Mouse (Mus musculus) midbrain, embryonic 13.5 days (tissue): ENCODE results near the gene Man2a2. TPM values are rescaled to one million over a fixed set of nuclear protein-coding genes. Genes with fewer than 3 reads are reported as not detected.

Source experiments
- ATAC-seq: fragments of 200-750 bp; cut with Nextera tagmentation; 2 replicates; pipeline ENCODE4 v1.8.0; 2017; ENCODE audit warnings: mild to moderate bottlenecking, moderate TSS enrichment, moderate library complexity
- H3K27ac ChIP-seq: fragments of 300-500 bp; sonication (generic); 2 replicates; pipeline ENCODE4 v1.5.1; 2015; ENCODE audit warnings: inconsistent platforms, mild to moderate bottlenecking, moderate library complexity
- H3K27me3 ChIP-seq: fragments of 300-500 bp; sonication (generic); 2 replicates; pipeline ENCODE4 v1.6.1; 2015; ENCODE audit warnings: mild to moderate bottlenecking, inconsistent platforms
- H3K36me3 ChIP-seq: fragments of 300-500 bp; sonication (generic); 2 replicates; pipeline ENCODE4 v1.6.1; 2015; ENCODE audit warnings: mild to moderate bottlenecking, inconsistent platforms
- H3K4me1 ChIP-seq: fragments of 300-500 bp; sonication (generic); replicated peaks from 2 replicates; pipeline ENCODE4 v1.6.1; 2015; ENCODE audit warnings: inconsistent platforms
- H3K4me2 ChIP-seq: fragments of 300-500 bp; sonication (generic); replicated peaks from 2 replicates; pipeline ENCODE4 v1.6.1; 2015; ENCODE audit warnings: moderate library complexity, mild to moderate bottlenecking, inconsistent platforms
- H3K4me3 ChIP-seq: fragments of 300-500 bp; sonication (generic); replicated peaks from 2 replicates; pipeline ENCODE4 v1.5.1; 2015; ENCODE audit warnings: mild to moderate bottlenecking, inconsistent platforms
- H3K9ac ChIP-seq: fragments of 300-500 bp; sonication (generic); replicated peaks from 2 replicates; pipeline ENCODE4 v1.6.1; 2015; ENCODE audit warnings: mild to moderate bottlenecking, inconsistent platforms
- H3K9me3 ChIP-seq: fragments of 300-500 bp; sonication (generic); 2 replicates; pipeline ENCODE4 v1.6.1; 2016; ENCODE audit warnings: mild to moderate bottlenecking, inconsistent platforms
- WGBS: fragments of 180-500 bp; shearing (Covaris S2); methylation state at CpG from one replicate; pipeline ENCODE4 v1.1.7; 2015; 5-methylcytosine and 5-hydroxymethylcytosine counted together
- polyA plus RNA-seq: library from polyadenylated mRNA; unstranded; fragments of >200 nt; fragmentation: Nextera tagmentation; extraction: Ambion mirVana; gene quantifications from 2 replicates; pipeline ENCODE4 v1.2.1, GENCODE M21; 2015

Gene Man2a2
- polyA plus RNA-seq, 1 experiment from 2014 or later, result 21.3 TPM

DNA sequence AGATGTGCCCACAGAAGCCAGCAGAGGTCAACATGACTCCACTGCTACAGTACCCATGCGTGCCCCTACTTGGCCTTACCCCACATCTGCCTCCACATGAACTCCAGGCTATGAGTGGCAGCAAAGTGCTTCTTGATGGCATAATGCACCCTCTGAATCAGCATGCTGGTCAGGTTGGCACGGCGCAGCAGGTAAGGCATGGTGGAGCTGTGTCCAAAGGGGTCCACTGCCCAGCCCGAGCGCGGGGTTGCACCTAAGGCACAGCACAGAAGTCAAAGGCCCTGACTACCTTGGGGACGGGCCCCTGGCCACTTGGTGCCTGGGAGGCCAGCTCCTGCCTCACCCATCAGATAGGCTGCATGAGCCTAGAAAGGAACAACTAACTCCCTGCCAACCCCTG, 3.9 kb downstream of the Man2a2 start:
- no peak overlapping the region for H3K4me3 ChIP-seq
- H3K4me1 ChIP-seq, result peaks cover 16% of the 10 kb centered on the region
- H3K27me3 ChIP-seq, result no peaks in the 10 kb centered on the region
- H3K9ac ChIP-seq, result no peak overlapping the region
- H3K4me2 ChIP-seq, result no peak overlapping the region
- WGBS, result 97% methylated on average over 7 of the region's 7 CpGs
- H3K27ac ChIP-seq, result no peak overlapping the region
- peaks cover 61% of the 10 kb centered on the region for H3K36me3 ChIP-seq
- no peaks in the 10 kb centered on the region for H3K9me3 ChIP-seq
- ATAC-seq, result no peak

DNA sequence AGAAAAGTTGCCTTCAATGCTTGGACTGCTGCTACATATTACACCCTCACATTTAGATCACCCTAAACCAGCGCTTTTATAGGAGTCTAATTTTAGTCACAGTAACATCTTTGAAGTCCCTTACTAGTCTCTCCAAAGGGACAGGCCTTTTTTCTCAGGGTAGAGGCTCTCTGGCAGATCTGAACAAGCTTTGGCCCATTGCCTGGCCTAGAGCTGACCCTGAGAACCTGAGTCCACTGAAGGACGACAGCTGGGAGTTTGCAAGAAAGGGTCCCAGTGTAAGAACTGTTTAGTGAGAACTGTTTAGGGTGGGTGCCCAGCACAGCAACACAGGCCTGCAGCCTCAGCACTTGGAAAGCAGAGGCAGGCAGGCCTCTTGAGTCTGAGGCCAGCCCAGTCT, 5.4 kb downstream of the Man2a2 start:
- Histone ChIP-seq H3K27me3 (no peaks in the 10 kb centered on the region), H3K4me1 (peaks cover 16% of the 10 kb centered on the region), H3K36me3 (peaks cover 75% of the 10 kb centered on the region), H3K9ac (no peak overlapping the region), H3K4me2 (no peak overlapping the region), H3K9me3 (no peaks in the 10 kb centered on the region), H3K27ac (no peak overlapping the region), H3K4me3 (no peak overlapping the region)
- no peak for ATAC-seq
- 93% methylated on average over 2 of the region's 2 CpGs for WGBS

DNA sequence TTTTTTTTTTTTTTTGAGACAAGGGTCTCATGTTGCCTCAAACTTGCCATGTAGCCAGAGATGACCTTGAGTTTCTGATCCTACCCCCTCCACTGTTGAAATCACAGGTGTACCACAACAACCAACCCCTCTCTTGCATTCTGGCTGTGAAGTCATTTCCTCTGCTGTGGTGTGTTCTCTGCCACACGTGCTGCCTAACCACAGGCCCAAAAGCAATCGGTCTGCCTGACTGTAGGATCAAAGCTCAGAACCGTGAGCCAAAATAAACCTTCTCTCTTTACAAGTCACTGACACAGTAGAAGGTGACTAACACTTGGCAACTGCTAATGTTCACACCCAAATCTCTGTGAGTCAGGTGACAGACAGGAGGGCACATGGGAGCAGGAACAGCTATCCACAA, 10.7 kb downstream of the Man2a2 start:
- Histone ChIP-seq H3K27me3 (no peaks in the 10 kb centered on the region), H3K9ac (no peak overlapping the region), H3K27ac (no peak overlapping the region), H3K4me1 (peaks cover 11% of the 10 kb centered on the region), H3K4me3 (no peak overlapping the region), H3K36me3 (peaks cover 97% of the 10 kb centered on the region), H3K9me3 (no peaks in the 10 kb centered on the region), H3K4me2 (no peak overlapping the region)
- 84% methylated on average over 3 of the region's 3 CpGs for WGBS
- no peak for ATAC-seq

DNA sequence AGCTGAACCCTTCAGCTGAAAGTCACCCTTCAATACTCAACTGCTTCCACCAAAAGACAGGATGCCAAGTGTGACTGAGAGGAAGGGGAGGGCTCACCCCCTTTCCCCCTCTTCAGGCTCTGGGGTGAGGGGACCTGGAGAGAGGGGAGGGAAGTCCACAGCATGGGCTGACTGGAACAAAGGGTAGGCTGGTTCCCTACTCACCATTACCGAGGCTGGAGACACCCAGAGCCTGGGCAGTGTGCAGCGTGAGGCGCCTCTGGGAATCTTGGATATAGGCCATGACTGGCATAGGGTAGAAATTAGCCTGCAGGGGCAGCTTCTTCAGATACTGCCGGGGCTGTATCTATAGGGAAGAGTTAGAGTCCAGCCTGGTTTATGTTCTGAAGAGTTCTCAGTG, 13.1 kb downstream of the Man2a2 start:
- no peaks in the 10 kb centered on the region for H3K9me3 ChIP-seq
- peaks cover 91% of the 10 kb centered on the region for H3K36me3 ChIP-seq
- H3K4me3 ChIP-seq, result no peak overlapping the region
- H3K4me1 ChIP-seq, result peaks cover 11% of the 10 kb centered on the region
- H3K9ac ChIP-seq, result no peak overlapping the region
- WGBS, result 65% methylated on average over 4 of the region's 4 CpGs
- H3K27ac ChIP-seq, result peak overlapping the region; percentile 11; the same call in 1 of the 2 replicates
- ATAC-seq, result no peak
- no peak overlapping the region for H3K4me2 ChIP-seq
- no peaks in the 10 kb centered on the region for H3K27me3 ChIP-seq

DNA sequence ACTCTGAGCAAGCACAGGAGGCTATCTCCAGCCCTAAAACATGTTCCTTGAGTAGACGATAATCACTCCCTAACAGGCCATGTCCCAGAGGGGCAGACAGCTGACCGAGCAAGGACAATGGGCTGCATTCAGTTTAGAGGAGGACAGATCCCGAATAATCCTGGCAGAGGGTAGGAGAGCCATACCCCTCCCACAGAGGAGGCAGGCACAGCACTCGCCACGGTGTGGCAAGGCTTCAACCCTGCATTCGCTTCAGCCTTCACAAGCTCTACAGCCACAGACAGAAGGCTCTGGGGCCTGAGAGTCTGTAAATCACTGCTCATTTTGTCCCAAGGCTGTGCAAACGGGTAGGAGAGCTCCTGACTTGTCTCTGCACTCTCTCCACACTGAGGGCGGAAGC, 14.0 kb downstream of the Man2a2 start:
- H3K27me3 ChIP-seq, result no peaks in the 10 kb centered on the region
- 0 out of 2 replicates have a peak overlapping the region, but pooled peaks have one; percentile 10 for H3K27ac ChIP-seq
- H3K36me3 ChIP-seq, result peaks cover 91% of the 10 kb centered on the region
- H3K4me2 ChIP-seq, result no peak overlapping the region
- WGBS, result 18% methylated on average over 8 of the region's 8 CpGs
- peaks cover 11% of the 10 kb centered on the region for H3K4me1 ChIP-seq
- no peaks in the 10 kb centered on the region for H3K9me3 ChIP-seq
- 0 out of 2 replicates have a peak overlapping the region, but pooled peaks have one; percentile 12 for H3K9ac ChIP-seq
- ATAC-seq, result peak; percentile 54; the same call in 1 of the 2 replicates
- H3K4me3 ChIP-seq, result no peak overlapping the region

DNA sequence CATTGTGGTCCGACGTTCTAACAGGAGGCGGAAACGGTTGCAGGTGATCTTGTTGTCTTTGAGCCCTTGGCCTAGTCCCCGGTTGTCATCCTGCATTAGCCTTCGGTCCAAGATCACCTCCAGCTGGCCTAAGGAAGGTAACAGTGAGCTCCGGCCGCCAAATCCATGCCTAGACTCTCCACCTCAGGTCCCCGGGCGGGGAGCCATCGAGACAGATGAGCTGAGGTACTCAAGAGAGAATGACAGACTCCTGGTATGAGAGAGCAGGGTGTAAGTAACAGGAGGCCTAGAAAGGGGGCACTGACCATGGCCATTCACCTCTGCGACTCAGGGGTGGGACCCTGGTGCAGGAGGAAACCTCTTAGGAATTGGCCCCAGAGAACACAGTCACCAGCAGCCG, 14.8 kb downstream of the Man2a2 start:
- Histone ChIP-seq H3K9ac (no peak overlapping the region), H3K4me1 (peaks cover 11% of the 10 kb centered on the region), H3K4me2 (no peak overlapping the region), H3K36me3 (peaks cover 90% of the 10 kb centered on the region), H3K27ac (0 out of 2 replicates have a peak overlapping the region, but pooled peaks have one; percentile 10), H3K27me3 (no peaks in the 10 kb centered on the region), H3K9me3 (no peaks in the 10 kb centered on the region), H3K4me3 (no peak overlapping the region)
- ATAC-seq, result no peak
- WGBS, result 88% methylated on average over 13 of the region's 13 CpGs

DNA sequence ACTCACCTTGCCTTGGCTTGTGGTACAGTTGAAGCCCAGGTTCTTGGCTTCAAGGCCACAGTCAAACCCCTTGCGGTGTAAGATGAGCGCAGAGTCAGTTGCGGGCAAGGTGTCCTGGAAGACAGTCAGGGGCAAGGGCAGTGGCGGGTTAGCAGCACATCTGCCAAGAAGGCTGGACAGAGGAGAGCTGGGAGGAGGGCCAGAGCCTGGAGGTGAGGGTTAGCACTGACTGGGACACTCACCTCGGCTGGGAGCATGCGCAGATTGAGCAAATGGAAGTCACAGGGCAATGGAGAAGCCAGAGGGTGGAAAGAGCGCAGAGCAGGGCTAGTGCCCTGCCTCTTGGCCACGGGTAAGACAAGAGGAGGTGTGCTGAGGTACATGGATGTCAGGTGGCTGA, 18.3 kb downstream of the Man2a2 start:
- H3K4me2 ChIP-seq, result no peak overlapping the region
- H3K27ac ChIP-seq, result no peak overlapping the region
- 91% methylated on average over 8 of the region's 8 CpGs for WGBS
- no peak overlapping the region for H3K4me3 ChIP-seq
- H3K9ac ChIP-seq, result no peak overlapping the region
- H3K9me3 ChIP-seq, result no peaks in the 10 kb centered on the region
- peaks cover 71% of the 10 kb centered on the region for H3K36me3 ChIP-seq
- ATAC-seq, result no peak
- peaks cover 11% of the 10 kb centered on the region for H3K4me1 ChIP-seq
- no peaks in the 10 kb centered on the region for H3K27me3 ChIP-seq

DNA sequence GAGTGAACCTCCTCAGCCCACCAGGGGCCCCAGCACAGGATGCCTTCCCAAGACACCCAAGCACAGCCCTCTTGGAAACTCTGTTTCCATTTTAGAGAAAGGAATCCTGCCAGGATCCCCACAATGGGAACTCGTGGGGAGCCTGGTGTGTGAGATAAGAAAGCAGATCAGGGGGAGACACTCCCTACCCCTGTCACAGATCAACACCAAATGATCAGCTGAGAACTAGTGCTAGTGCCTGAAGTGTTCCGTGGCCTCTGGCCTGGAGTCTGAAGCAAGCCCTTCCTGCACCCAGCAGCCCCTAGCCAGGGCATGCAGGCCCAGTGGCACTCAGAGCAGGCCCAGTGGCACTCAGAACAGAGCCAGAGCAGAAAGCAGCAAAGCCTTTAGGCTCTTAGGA, 20.4 kb downstream of the Man2a2 start:
- peaks cover 55% of the 10 kb centered on the region for H3K36me3 ChIP-seq
- H3K27ac ChIP-seq, result no peak overlapping the region
- 78% methylated on average over 2 of the region's 2 CpGs for WGBS
- H3K4me1 ChIP-seq, result no peaks in the 10 kb centered on the region
- no peak overlapping the region for H3K9ac ChIP-seq
- H3K4me3 ChIP-seq, result no peak overlapping the region
- no peak for ATAC-seq
- H3K27me3 ChIP-seq, result no peaks in the 10 kb centered on the region
- H3K9me3 ChIP-seq, result no peaks in the 10 kb centered on the region
- no peak overlapping the region for H3K4me2 ChIP-seq

DNA sequence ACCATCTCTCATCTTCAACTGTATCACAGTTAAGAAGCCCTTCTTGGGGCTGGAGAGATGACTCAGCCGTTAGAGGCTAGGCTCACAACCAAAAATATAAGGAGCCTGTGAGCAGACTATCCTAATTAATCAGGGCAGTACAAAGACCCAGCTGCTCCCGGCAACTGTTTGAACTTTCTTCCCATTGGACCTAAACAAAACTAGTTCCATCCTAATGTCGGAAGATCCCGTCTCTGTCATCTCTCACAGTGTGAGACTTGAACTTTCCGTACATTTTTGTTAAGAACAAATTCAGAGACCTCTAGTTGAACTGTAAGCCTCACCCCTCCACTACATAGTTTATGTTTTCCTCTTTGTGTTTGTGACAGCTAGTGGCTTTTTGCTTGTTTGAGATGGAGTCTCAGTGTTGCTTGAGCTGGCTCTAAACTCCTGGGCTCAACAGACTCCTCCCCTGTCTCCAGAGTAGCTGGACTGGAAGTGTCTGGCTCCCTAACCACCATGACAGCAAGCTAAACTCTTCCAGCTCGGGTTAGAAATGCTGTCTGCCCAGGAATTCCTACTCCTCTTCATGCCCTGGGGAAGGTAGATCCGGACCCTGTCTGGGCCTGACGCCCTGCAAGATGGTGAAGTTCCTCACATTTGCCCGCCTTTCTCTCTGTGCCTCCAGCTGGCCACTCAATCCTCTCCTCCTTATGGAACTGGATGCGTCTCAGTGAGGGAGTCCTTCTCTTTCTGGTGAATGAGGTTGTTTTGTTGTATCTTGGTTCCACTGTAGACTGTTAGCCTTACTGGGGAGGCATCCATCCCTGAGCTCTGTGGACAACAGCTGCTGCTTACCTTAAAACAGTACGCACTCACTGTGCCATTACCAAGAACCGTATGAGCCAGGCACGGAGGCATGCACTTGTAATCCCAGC, 23.2 kb downstream of the Man2a2 start:
- H3K4me1 ChIP-seq, result peaks cover 6% of the 10 kb centered on the region
- 73% methylated on average over 13 of the region's 13 CpGs for WGBS
- no peak overlapping the region for H3K27ac ChIP-seq

DNA sequence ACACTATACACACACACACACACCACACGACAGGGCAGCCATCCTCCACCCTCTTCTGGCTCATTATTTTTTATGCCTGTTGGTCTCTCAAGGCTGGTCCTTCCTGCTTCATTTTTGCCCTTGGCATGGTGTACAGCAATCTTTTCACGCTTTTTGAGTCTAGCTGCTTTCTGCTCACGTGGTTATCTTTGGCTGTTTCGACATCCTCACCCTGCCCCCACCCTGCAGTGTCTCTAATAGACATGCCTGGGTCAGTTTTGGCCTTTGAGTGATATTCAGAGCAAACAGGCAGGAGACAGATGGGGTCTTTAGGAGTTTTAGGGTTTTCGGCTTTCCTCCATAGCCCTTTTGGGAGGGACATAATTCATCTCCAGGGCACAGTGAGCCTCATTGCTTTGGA, 24.3 kb downstream of the Man2a2 start:
- Histone ChIP-seq H3K4me3 (no peak overlapping the region), H3K9me3 (no peaks in the 10 kb centered on the region), H3K27ac (no peak overlapping the region), H3K27me3 (no peaks in the 10 kb centered on the region), H3K9ac (no peak overlapping the region), H3K36me3 (peaks cover 29% of the 10 kb centered on the region), H3K4me2 (no peak overlapping the region), H3K4me1 (peaks cover 17% of the 10 kb centered on the region)
- WGBS, result 94% methylated on average over 5 of the region's 5 CpGs
- no peak for ATAC-seq

More for the DNA sequence above, 23.2 kb downstream of the Man2a2 start:
- Histone ChIP-seq H3K36me3 (peaks cover 39% of the 10 kb centered on the region), H3K27me3 (no peaks in the 10 kb centered on the region), H3K9me3 (no peaks in the 10 kb centered on the region), H3K4me3 (no peak overlapping the region), H3K9ac (no peak overlapping the region), H3K4me2 (no peak overlapping the region)
- no peak for ATAC-seq

DNA sequence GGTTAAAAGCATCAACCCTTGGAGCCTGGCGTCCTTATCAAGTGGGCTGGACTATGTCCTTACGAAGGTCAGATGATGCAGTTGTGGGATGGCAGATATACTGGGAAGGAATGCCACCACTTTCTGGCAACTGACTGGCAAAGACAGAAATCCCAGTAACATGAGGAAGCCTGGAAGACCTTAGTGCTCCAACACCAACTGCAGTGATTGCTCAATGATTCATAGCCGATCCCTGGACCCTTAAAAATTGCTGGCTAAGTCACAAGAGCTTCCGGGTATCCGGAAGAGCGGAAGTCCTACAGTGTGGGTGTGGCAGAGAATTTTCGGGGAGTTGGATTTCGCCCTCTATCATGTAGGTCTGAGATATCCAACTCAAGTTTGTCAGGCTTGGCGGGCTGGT, 25.0 kb downstream of the Man2a2 start:
- Histone ChIP-seq H3K4me1 (peaks cover 23% of the 10 kb centered on the region), H3K36me3 (peaks cover 23% of the 10 kb centered on the region), H3K27me3 (no peaks in the 10 kb centered on the region), H3K4me3 (no peak overlapping the region), H3K4me2 (no peak overlapping the region), H3K27ac (no peak overlapping the region), H3K9me3 (no peaks in the 10 kb centered on the region), H3K9ac (no peak overlapping the region)
- ATAC-seq, result no peak
- WGBS, result 95% methylated on average over 9 of the region's 9 CpGs

DNA sequence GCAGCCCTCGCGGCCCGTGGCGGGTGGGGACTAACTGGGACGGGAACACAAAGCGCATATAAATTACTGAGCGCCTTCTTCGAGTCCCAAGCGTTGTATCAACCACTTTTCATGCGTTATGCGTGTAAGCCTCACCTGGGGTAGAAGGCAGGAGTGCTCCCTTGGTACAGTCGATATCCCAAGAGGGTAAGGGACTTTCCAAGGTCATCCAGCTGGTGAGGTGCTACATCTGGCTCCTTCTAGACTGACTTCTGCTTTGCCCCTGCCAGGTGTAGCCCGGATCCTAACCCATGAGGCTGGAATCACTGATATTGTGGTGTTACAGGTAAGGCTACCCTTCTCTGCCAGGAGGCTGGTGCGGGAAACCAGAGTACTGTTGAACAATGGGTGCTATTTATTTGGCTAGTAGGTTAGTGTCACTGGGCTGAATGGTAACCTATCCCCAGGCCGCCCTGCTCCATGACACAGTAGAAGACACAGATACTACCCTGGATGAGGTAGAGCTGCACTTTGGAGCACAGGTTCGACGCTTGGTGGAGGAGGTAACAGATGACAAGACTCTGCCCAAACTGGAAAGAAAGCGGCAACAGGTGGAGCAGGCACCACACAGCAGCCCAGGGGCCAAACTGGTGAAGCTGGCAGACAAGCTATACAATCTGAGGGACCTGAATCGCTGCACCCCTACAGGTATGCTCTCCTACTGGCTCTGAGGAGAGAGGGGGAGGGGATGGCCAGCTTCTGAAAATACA, 27.7 kb downstream of the Man2a2 start:
- Histone ChIP-seq H3K9me3 (no peaks in the 10 kb centered on the region), H3K9ac (peak overlapping the region; percentile 73), H3K4me1 (peaks cover 41% of the 10 kb centered on the region), H3K4me2 (peak overlapping the region; percentile 81), H3K27ac (peak overlapping the region; percentile 83), H3K36me3 (peaks cover 10% of the 10 kb centered on the region), H3K4me3 (peak overlapping the region; percentile 52), H3K27me3 (no peaks in the 10 kb centered on the region)
- ATAC-seq, result peak; percentile 6; the same call in 1 of the 2 replicates
- WGBS, result 27% methylated on average over 19 of the region's 19 CpGs
